Mouse (Mus musculus): ENCODE data around the gene Keap1. TPM values are rescaled to one million over a fixed set of nuclear protein-coding genes. Genes with fewer than 3 reads are reported as not detected.

The Keap1 gene
- polyA plus RNA-seq, 1 experiment from 2014 or later, result 69.9 TPM

GRCm38 (mm10) chr9:21238004-21238732 lies 993 bp downstream of the Keap1 start:
- peak overlapping the region; percentile 90 for H3K27ac ChIP-seq (ENCODE audit: low read length)
- peak; percentile 37 for ATAC-seq
- peak overlapping the region; percentile 82 for H3K4me3 ChIP-seq (ENCODE audit: low read depth, low read length)
- H3K36me3 ChIP-seq (ENCODE audit: control insufficient read depth, insufficient read depth, low read length), result peaks cover 5% of the 10 kb centered on the region
- H3K9me3 ChIP-seq (replicated peaks; ENCODE audit: control insufficient read depth, low read length, poor library complexity, severe bottlenecking), result no peaks in the 10 kb centered on the region
- peak overlapping the region; percentile 99 for H3K9ac ChIP-seq (ENCODE audit: low read depth, low read length)
- peaks cover 17% of the 10 kb centered on the region for H3K4me1 ChIP-seq (ENCODE audit: control insufficient read depth, insufficient read depth, low read length)
- peak overlapping the region; percentile 78 for H3K4me2 ChIP-seq (ENCODE audit: low read length)
- peaks cover 6% of the 10 kb centered on the region for H3K27me3 ChIP-seq (ENCODE audit: control insufficient read depth, insufficient read depth, low read depth, low read length)
- WGBS, result under 1% methylated on average over 31 of the region's 31 CpGs

- peak overlapping the region; percentile 99 for H3K9ac ChIP-seq (ENCODE audit: low read depth, low read length)
- H3K4me2 ChIP-seq (ENCODE audit: low read length), result peak overlapping the region; percentile 78
- H3K27me3 ChIP-seq (ENCODE audit: control insufficient read depth, insufficient read depth, low read depth, low read length), result peaks cover under 1% of the 10 kb centered on the region
- peaks cover 9% of the 10 kb centered on the region for H3K36me3 ChIP-seq (ENCODE audit: control insufficient read depth, insufficient read depth, low read length)
- ATAC-seq, result 0 out of 2 replicates have a peak, but pooled peaks have one; percentile 29
- no peaks in the 10 kb centered on the region for H3K9me3 ChIP-seq (replicated peaks; ENCODE audit: control insufficient read depth, low read length, poor library complexity, severe bottlenecking)
- H3K27ac ChIP-seq (ENCODE audit: low read length), result peak overlapping the region; percentile 90
- WGBS, result 20% methylated on average over 19 of the region's 19 CpGs
- H3K4me3 ChIP-seq (ENCODE audit: low read depth, low read length), result peak overlapping the region; percentile 82
- H3K4me1 ChIP-seq (ENCODE audit: control insufficient read depth, insufficient read depth, low read length), result peaks cover 17% of the 10 kb centered on the region
These were observed 1.7 kb downstream of the Keap1 start for GRCm38 (mm10) chr9:21237368-21238003.

GRCm38 (mm10) chr9:21236991-21237367 lies 2.2 kb downstream of the Keap1 start:
- no peaks in the 10 kb centered on the region for H3K9me3 ChIP-seq (replicated peaks; ENCODE audit: control insufficient read depth, low read length, poor library complexity, severe bottlenecking)
- peak overlapping the region; percentile 78 for H3K4me2 ChIP-seq (ENCODE audit: low read length)
- H3K36me3 ChIP-seq (ENCODE audit: control insufficient read depth, insufficient read depth, low read length), result peaks cover 9% of the 10 kb centered on the region
- peak overlapping the region; percentile 82; the same call in 1 of the 2 replicates for H3K4me3 ChIP-seq (ENCODE audit: low read depth, low read length)
- H3K4me1 ChIP-seq (ENCODE audit: control insufficient read depth, insufficient read depth, low read length), result peaks cover 17% of the 10 kb centered on the region
- 84% methylated on average over 25 of the region's 25 CpGs for WGBS
- no peak for ATAC-seq
- peak overlapping the region; percentile 90; the same call in 1 of the 2 replicates for H3K27ac ChIP-seq (ENCODE audit: low read length)
- peak overlapping the region; percentile 99 for H3K9ac ChIP-seq (ENCODE audit: low read depth, low read length)
- no peaks in the 10 kb centered on the region for H3K27me3 ChIP-seq (ENCODE audit: control insufficient read depth, insufficient read depth, low read depth, low read length)

GRCm38 (mm10) chr9:21235341-21235740 lies 3.8 kb downstream of the Keap1 start:
- WGBS, result 88% methylated on average over 4 of the region's 4 CpGs
- no peak for ATAC-seq
- Histone ChIP-seq H3K27ac (ENCODE audit: low read length) (no peak overlapping the region), H3K9ac (ENCODE audit: low read depth, low read length) (no peak overlapping the region), H3K4me2 (ENCODE audit: low read length) (no peak overlapping the region), H3K27me3 (ENCODE audit: control insufficient read depth, insufficient read depth, low read depth, low read length) (no peaks in the 10 kb centered on the region), H3K4me1 (ENCODE audit: control insufficient read depth, insufficient read depth, low read length) (peaks cover 17% of the 10 kb centered on the region), H3K4me3 (ENCODE audit: low read depth, low read length) (no peak overlapping the region), H3K9me3 (replicated peaks; ENCODE audit: control insufficient read depth, low read length, poor library complexity, severe bottlenecking) (no peaks in the 10 kb centered on the region), H3K36me3 (ENCODE audit: control insufficient read depth, insufficient read depth, low read length) (peaks cover 13% of the 10 kb centered on the region)

GRCm38 (mm10) chr9:21233805-21234204 lies 5.4 kb downstream of the Keap1 start:
- H3K27me3 ChIP-seq (ENCODE audit: control insufficient read depth, insufficient read depth, low read depth, low read length), result no peaks in the 10 kb centered on the region
- no peak overlapping the region for H3K27ac ChIP-seq (ENCODE audit: low read length)
- WGBS, result 75% methylated on average over 28 of the region's 28 CpGs
- ATAC-seq, result no peak
- no peaks in the 10 kb centered on the region for H3K9me3 ChIP-seq (replicated peaks; ENCODE audit: control insufficient read depth, low read length, poor library complexity, severe bottlenecking)
- H3K9ac ChIP-seq (ENCODE audit: low read depth, low read length), result no peak overlapping the region
- H3K4me1 ChIP-seq (ENCODE audit: control insufficient read depth, insufficient read depth, low read length), result peaks cover 17% of the 10 kb centered on the region
- H3K4me3 ChIP-seq (ENCODE audit: low read depth, low read length), result no peak overlapping the region
- no peak overlapping the region for H3K4me2 ChIP-seq (ENCODE audit: low read length)
- H3K36me3 ChIP-seq (ENCODE audit: control insufficient read depth, insufficient read depth, low read length), result peaks cover 20% of the 10 kb centered on the region

GRCm38 (mm10) chr9:21233366-21233765 lies 5.8 kb downstream of the Keap1 start:
- no peak overlapping the region for H3K9ac ChIP-seq (ENCODE audit: low read depth, low read length)
- H3K9me3 ChIP-seq (replicated peaks; ENCODE audit: control insufficient read depth, low read length, poor library complexity, severe bottlenecking), result no peaks in the 10 kb centered on the region
- no peak overlapping the region for H3K4me3 ChIP-seq (ENCODE audit: low read depth, low read length)
- ATAC-seq, result no peak
- H3K36me3 ChIP-seq (ENCODE audit: control insufficient read depth, insufficient read depth, low read length), result peaks cover 20% of the 10 kb centered on the region
- WGBS, result 88% methylated on average over 29 of the region's 29 CpGs
- no peak overlapping the region for H3K27ac ChIP-seq (ENCODE audit: low read length)
- H3K4me2 ChIP-seq (ENCODE audit: low read length), result no peak overlapping the region
- H3K4me1 ChIP-seq (ENCODE audit: control insufficient read depth, insufficient read depth, low read length), result peaks cover 17% of the 10 kb centered on the region
- H3K27me3 ChIP-seq (ENCODE audit: control insufficient read depth, insufficient read depth, low read depth, low read length), result no peaks in the 10 kb centered on the region

GRCm38 (mm10) chr9:21232867-21233266 lies 6.3 kb downstream of the Keap1 start:
- Histone ChIP-seq H3K4me2 (ENCODE audit: low read length) (no peak overlapping the region), H3K4me1 (ENCODE audit: control insufficient read depth, insufficient read depth, low read length) (peaks cover 17% of the 10 kb centered on the region), H3K36me3 (ENCODE audit: control insufficient read depth, insufficient read depth, low read length) (peaks cover 20% of the 10 kb centered on the region), H3K27ac (ENCODE audit: low read length) (no peak overlapping the region), H3K27me3 (ENCODE audit: control insufficient read depth, insufficient read depth, low read depth, low read length) (no peaks in the 10 kb centered on the region), H3K9ac (ENCODE audit: low read depth, low read length) (no peak overlapping the region), H3K9me3 (replicated peaks; ENCODE audit: control insufficient read depth, low read length, poor library complexity, severe bottlenecking) (no peaks in the 10 kb centered on the region), H3K4me3 (ENCODE audit: low read depth, low read length) (no peak overlapping the region)
- no peak for ATAC-seq
- WGBS, result 89% methylated on average over 5 of the region's 5 CpGs

- Histone ChIP-seq H3K27me3 (ENCODE audit: control insufficient read depth, insufficient read depth, low read depth, low read length) (no peaks in the 10 kb centered on the region), H3K27ac (ENCODE audit: low read length) (no peak overlapping the region), H3K4me2 (ENCODE audit: low read length) (no peak overlapping the region), H3K9me3 (replicated peaks; ENCODE audit: control insufficient read depth, low read length, poor library complexity, severe bottlenecking) (no peaks in the 10 kb centered on the region), H3K4me3 (ENCODE audit: low read depth, low read length) (no peak overlapping the region), H3K9ac (ENCODE audit: low read depth, low read length) (no peak overlapping the region), H3K4me1 (ENCODE audit: control insufficient read depth, insufficient read depth, low read length) (peaks cover 9% of the 10 kb centered on the region), H3K36me3 (ENCODE audit: control insufficient read depth, insufficient read depth, low read length) (peaks cover 20% of the 10 kb centered on the region)
- ATAC-seq, result no peak
- 43% methylated on average over 22 of the region's 23 CpGs for WGBS
These were observed 7.6 kb downstream of the Keap1 start for GRCm38 (mm10) chr9:21231551-21231950.

- peak; percentile 63; the same call in 1 of the 2 replicates for ATAC-seq
- Histone ChIP-seq H3K9ac (ENCODE audit: low read depth, low read length) (peak overlapping the region; percentile 57), H3K36me3 (ENCODE audit: control insufficient read depth, insufficient read depth, low read length) (peaks cover 11% of the 10 kb centered on the region; the same call in 1 of the 2 replicates), H3K27ac (ENCODE audit: low read length) (no peak overlapping the region), H3K4me3 (ENCODE audit: low read depth, low read length) (peak overlapping the region; percentile 31), H3K4me1 (ENCODE audit: control insufficient read depth, insufficient read depth, low read length) (peaks cover 7% of the 10 kb centered on the region; the same call in 1 of the 2 replicates), H3K4me2 (ENCODE audit: low read length) (peak overlapping the region; percentile 52), H3K27me3 (ENCODE audit: control insufficient read depth, insufficient read depth, low read depth, low read length) (no peaks in the 10 kb centered on the region), H3K9me3 (replicated peaks; ENCODE audit: control insufficient read depth, low read length, poor library complexity, severe bottlenecking) (no peaks in the 10 kb centered on the region)
- 15% methylated on average over 16 of the region's 16 CpGs for WGBS
These were observed 11.8 kb downstream of the Keap1 start for GRCm38 (mm10) chr9:21227342-21227741.
